Mouse (Mus musculus): Measurements from ENCODE around the gene Gm11027. TPM values are rescaled to one million over a fixed set of nuclear protein-coding genes. Genes with fewer than 3 reads are reported as not detected.

Gene Gm11027
- polyA plus RNA-seq, 1 experiment from 2014 or later, result not detected

GRCm38 (mm10) chr12:116279181-116279580 is 4.0 kb downstream of the Gm11027 start:
- H3K27me3 ChIP-seq (replicated peaks), result peaks cover 23% of the 10 kb centered on the region
- no peak overlapping the region for H3K27ac ChIP-seq (replicated peaks)
- H3K9ac ChIP-seq, result no peak overlapping the region
- H3K4me1 ChIP-seq, result peaks cover 23% of the 10 kb centered on the region
- H3K4me3 ChIP-seq, result no peak overlapping the region
- H3K4me2 ChIP-seq, result no peak overlapping the region
- H3K9me3 ChIP-seq, result no peaks in the 10 kb centered on the region
- WGBS, result 86% methylated on average over 2 of the region's 2 CpGs
- no peaks in the 10 kb centered on the region for H3K36me3 ChIP-seq
- no peak for ATAC-seq (ENCODE audit: extremely low read depth, insufficient number of reproducible peaks, low FRiP score, low TSS enrichment)

- Histone ChIP-seq H3K4me1 (peaks cover 23% of the 10 kb centered on the region), H3K4me3 (peak overlapping the region; percentile 91), H3K36me3 (no peaks in the 10 kb centered on the region), H3K27ac (replicated peaks) (peak overlapping the region; percentile 98), H3K4me2 (peak overlapping the region; percentile 99), H3K9ac (peak overlapping the region; percentile 88), H3K9me3 (no peaks in the 10 kb centered on the region), H3K27me3 (replicated peaks) (peaks cover 15% of the 10 kb centered on the region)
- no peak for ATAC-seq (ENCODE audit: extremely low read depth, insufficient number of reproducible peaks, low FRiP score, low TSS enrichment)
- under 1% methylated on average over 7 of the region's 7 CpGs for WGBS
These were observed 5.0 kb downstream of the Gm11027 start for GRCm38 (mm10) chr12:116280149-116280652.

GRCm38 (mm10) chr12:116280653-116281364 is 5.6 kb downstream of the Gm11027 start, which contains the start of gene Esyt2:
Gene Esyt2 (plus strand): TSS chr12:116281196.
- Histone ChIP-seq H3K9me3 (no peaks in the 10 kb centered on the region), H3K4me1 (peaks cover 23% of the 10 kb centered on the region), H3K27me3 (replicated peaks) (peaks cover 12% of the 10 kb centered on the region), H3K9ac (peak within 1 kb of the TSS; percentile 94), H3K4me3 (peak within 1 kb of the TSS; percentile 91), H3K36me3 (no peaks in the 10 kb centered on the region), H3K27ac (replicated peaks) (peak within 1 kb of the TSS; percentile 98), H3K4me2 (peak within 1 kb of the TSS; percentile 99)
- ATAC-seq (ENCODE audit: extremely low read depth, insufficient number of reproducible peaks, low FRiP score, low TSS enrichment), result peak; percentile 97
- under 1% methylated on average over 68 of the region's 68 CpGs for WGBS

GRCm38 (mm10) chr12:116281427-116282281 is 6.5 kb downstream of the Gm11027 start:
- Histone ChIP-seq H3K36me3 (no peaks in the 10 kb centered on the region), H3K9ac (peak overlapping the region; percentile 94), H3K9me3 (no peaks in the 10 kb centered on the region), H3K4me1 (peaks cover 23% of the 10 kb centered on the region), H3K4me2 (peak overlapping the region; percentile 99), H3K27me3 (replicated peaks) (0 out of 2 replicates have a peak, but pooled peaks cover 4% of the 10 kb centered on the region), H3K27ac (replicated peaks) (peak overlapping the region; percentile 98), H3K4me3 (peak overlapping the region; percentile 91)
- ATAC-seq (ENCODE audit: extremely low read depth, insufficient number of reproducible peaks, low FRiP score, low TSS enrichment), result peak; percentile 22
- under 1% methylated on average over 55 of the region's 55 CpGs for WGBS

- no peak overlapping the region for H3K27ac ChIP-seq (replicated peaks)
- ATAC-seq (ENCODE audit: extremely low read depth, insufficient number of reproducible peaks, low FRiP score, low TSS enrichment), result no peak
- 0 out of 2 replicates have a peak overlapping the region, but pooled peaks have one; percentile 8 for H3K4me3 ChIP-seq
- peaks cover 23% of the 10 kb centered on the region for H3K4me1 ChIP-seq
- peak overlapping the region; percentile 33 for H3K4me2 ChIP-seq
- no peaks in the 10 kb centered on the region for H3K27me3 ChIP-seq (replicated peaks)
- no peaks in the 10 kb centered on the region for H3K36me3 ChIP-seq
- no peak overlapping the region for H3K9ac ChIP-seq
- no peaks in the 10 kb centered on the region for H3K9me3 ChIP-seq
- whole genome bisulfite sequencing, result 90% methylated on average over 2 of the region's 2 CpGs
These were observed 7.7 kb downstream of the Gm11027 start for GRCm38 (mm10) chr12:116282856-116283255.

GRCm38 (mm10) chr12:116283511-116283910 is 8.3 kb downstream of the Gm11027 start:
- no peaks in the 10 kb centered on the region for H3K36me3 ChIP-seq
- peaks cover 23% of the 10 kb centered on the region for H3K4me1 ChIP-seq
- no peak overlapping the region for H3K4me3 ChIP-seq
- H3K4me2 ChIP-seq, result no peak overlapping the region
- no peak for ATAC-seq (ENCODE audit: extremely low read depth, insufficient number of reproducible peaks, low FRiP score, low TSS enrichment)
- no peaks in the 10 kb centered on the region for H3K9me3 ChIP-seq
- WGBS, result 60% methylated on average over 2 of the region's 2 CpGs
- H3K27me3 ChIP-seq (replicated peaks), result no peaks in the 10 kb centered on the region
- no peak overlapping the region for H3K9ac ChIP-seq
- no peak overlapping the region for H3K27ac ChIP-seq (replicated peaks)

- Histone ChIP-seq H3K4me3 (no peak overlapping the region), H3K27me3 (replicated peaks) (no peaks in the 10 kb centered on the region), H3K9ac (no peak overlapping the region), H3K4me2 (no peak overlapping the region), H3K4me1 (no peaks in the 10 kb centered on the region), H3K9me3 (no peaks in the 10 kb centered on the region), H3K36me3 (no peaks in the 10 kb centered on the region), H3K27ac (replicated peaks) (no peak overlapping the region)
- no peak for ATAC-seq (ENCODE audit: extremely low read depth, insufficient number of reproducible peaks, low FRiP score, low TSS enrichment)
- WGBS, result 66% methylated on average over 2 of the region's 2 CpGs
These were observed 18.0 kb downstream of the Gm11027 start for GRCm38 (mm10) chr12:116293185-116293584.

GRCm38 (mm10) chr12:116293599-116294292 is 18.6 kb downstream of the Gm11027 start:
- Histone ChIP-seq H3K27me3 (replicated peaks) (no peaks in the 10 kb centered on the region), H3K4me1 (no peaks in the 10 kb centered on the region), H3K9me3 (no peaks in the 10 kb centered on the region), H3K4me3 (no peak overlapping the region), H3K36me3 (no peaks in the 10 kb centered on the region), H3K27ac (replicated peaks) (no peak overlapping the region), H3K9ac (no peak overlapping the region), H3K4me2 (no peak overlapping the region)
- no peak for ATAC-seq (ENCODE audit: extremely low read depth, insufficient number of reproducible peaks, low FRiP score, low TSS enrichment)
- WGBS, result 67% methylated on average over 4 of the region's 4 CpGs

- Histone ChIP-seq H3K9me3 (no peaks in the 10 kb centered on the region), H3K9ac (no peak overlapping the region), H3K4me2 (no peak overlapping the region), H3K36me3 (0 out of 2 replicates have a peak, but pooled peaks cover 5% of the 10 kb centered on the region), H3K4me3 (no peak overlapping the region), H3K4me1 (no peaks in the 10 kb centered on the region), H3K27ac (replicated peaks) (no peak overlapping the region), H3K27me3 (replicated peaks) (no peaks in the 10 kb centered on the region)
- no peak for ATAC-seq (ENCODE audit: extremely low read depth, insufficient number of reproducible peaks, low FRiP score, low TSS enrichment)
- 85% methylated on average over 2 of the region's 2 CpGs for WGBS
These were observed 24.7 kb downstream of the Gm11027 start for GRCm38 (mm10) chr12:116299906-116300305.

- H3K4me3 ChIP-seq, result no peak overlapping the region
- 0 out of 2 replicates have a peak, but pooled peaks cover 2% of the 10 kb centered on the region for H3K4me1 ChIP-seq
- no peaks in the 10 kb centered on the region for H3K9me3 ChIP-seq
- H3K4me2 ChIP-seq, result no peak overlapping the region
- no peak overlapping the region for H3K27ac ChIP-seq (replicated peaks)
- H3K9ac ChIP-seq, result no peak overlapping the region
- H3K27me3 ChIP-seq (replicated peaks), result no peaks in the 10 kb centered on the region
- H3K36me3 ChIP-seq, result 0 out of 2 replicates have a peak, but pooled peaks cover 5% of the 10 kb centered on the region
- no peak for ATAC-seq (ENCODE audit: extremely low read depth, insufficient number of reproducible peaks, low FRiP score, low TSS enrichment)
These were observed 27.0 kb downstream of the Gm11027 start for GRCm38 (mm10) chr12:116302181-116302580.

- Histone ChIP-seq H3K27ac (replicated peaks) (no peak overlapping the region), H3K27me3 (replicated peaks) (no peaks in the 10 kb centered on the region), H3K9me3 (no peaks in the 10 kb centered on the region), H3K36me3 (no peaks in the 10 kb centered on the region), H3K4me3 (no peak overlapping the region), H3K9ac (no peak overlapping the region), H3K4me2 (no peak overlapping the region), H3K4me1 (0 out of 2 replicates have a peak, but pooled peaks cover 8% of the 10 kb centered on the region)
- WGBS, result 72% methylated on average over 1 of the region's 1 CpGs
- no peak for ATAC-seq (ENCODE audit: extremely low read depth, insufficient number of reproducible peaks, low FRiP score, low TSS enrichment)
These were observed 30.9 kb downstream of the Gm11027 start for GRCm38 (mm10) chr12:116306042-116306441.

Measured in heart, embryonic 13.5 days (tissue).